27 mouse cellular contexts compared by ENCODE assay signal in genomic region chr3:153858350-153859001, GRCm38 (mm10). TPM values are rescaled to one million over a fixed set of nuclear protein-coding genes. Genes with fewer than 3 reads are reported as not detected.
DNase-seq lines count a peak whose midpoint lies in the region; ATAC-seq and TF ChIP-seq lines count a peak whose summit lies in the region.
"Had no signal": no experiment of that assay in that cellular context is flagged by ENCODE, and none has a peak within 500 bp of the region (broad histone marks: within the 10 kb centered on the region; RNA-seq: fewer than 3 reads in every experiment).

No protein-coding gene starts in this region.

- no peaks in the 10 kb centered on the region for H3K27me3 ChIP-seq in liver, embryonic 11.5 days (replicated peaks; ENCODE audit: control insufficient read depth, insufficient read depth, low read length)
- no peaks in the 10 kb centered on the region for H3K27me3 ChIP-seq in liver, postnatal 0 days (ENCODE audit: insufficient read depth, low read length)
- H3K27me3 ChIP-seq in CH12.LX (replicated peaks): no peaks in the 10 kb centered on the region
- H3K27me3 ChIP-seq in liver, embryonic 13.5 days: no peaks in the 10 kb centered on the region
- no peaks in the 10 kb centered on the region for H3K27me3 ChIP-seq in liver, embryonic 15.5 days
- H3K27me3 ChIP-seq in forebrain, embryonic 14.5 days (replicated peaks; ENCODE audit: control insufficient read depth, insufficient read depth, low read length): no peaks in the 10 kb centered on the region
- H3K27me3 ChIP-seq: embryonic facial prominence, embryonic 12.5 days; forebrain, embryonic 13.5 days had no signal

- intact Hi-C loops in gastrocnemius, postnatal 14 days (cut with DNase I; ENCODE audit: low total_unique reads): no loop called here

- TF ChIP-seq POLR2A in CH12.LX (IDR thresholded peaks at IDR 0.05; ENCODE audit: low read depth, low read length): no peak

- no peak for TF ChIP-seq EP300 in liver, postnatal 0 days (IDR thresholded peaks at IDR 0.05; ENCODE audit: low read depth)
- TF ChIP-seq EP300 in CH12.LX (IDR thresholded peaks at IDR 0.05; ENCODE audit: low read length): peak; percentile 18; the same call in 1 of the 2 replicates

- WGBS in liver, embryonic 11.5 days: 76% methylated on average over 10 of the region's 10 CpGs
- WGBS in liver, postnatal 0 days (ENCODE audit: insufficient replicate concordance): 74% methylated on average over 10 of the region's 10 CpGs
- WGBS in liver, embryonic 13.5 days (ENCODE audit: insufficient replicate concordance): 66% methylated on average over 10 of the region's 10 CpGs
- WGBS in liver, embryonic 15.5 days (ENCODE audit: insufficient replicate concordance): 63% methylated on average over 10 of the region's 10 CpGs
- 82% methylated on average over 10 of the region's 10 CpGs for WGBS in forebrain, embryonic 14.5 days

- H3K4me2 ChIP-seq in liver, embryonic 11.5 days: no peak overlapping the region
- H3K4me2 ChIP-seq in liver, postnatal 0 days (ENCODE audit: low read depth, low read length): no peak overlapping the region
- peak overlapping the region; percentile 38; the same call in 1 of the 2 replicates for H3K4me2 ChIP-seq in CH12.LX (ENCODE audit: insufficient read depth, low read depth, poor library complexity, severe bottlenecking)
- no peak overlapping the region for H3K4me2 ChIP-seq in liver, embryonic 13.5 days
- no peak overlapping the region for H3K4me2 ChIP-seq in liver, embryonic 15.5 days
- no peak overlapping the region for H3K4me2 ChIP-seq in forebrain, embryonic 14.5 days (ENCODE audit: low read length)
- H3K4me2 ChIP-seq: embryonic facial prominence, embryonic 12.5 days; forebrain, embryonic 13.5 days had no signal

- no peaks in the 10 kb centered on the region for H3K9me3 ChIP-seq in liver, embryonic 11.5 days (ENCODE audit: control insufficient read depth, low read length)
- no peaks in the 10 kb centered on the region for H3K9me3 ChIP-seq in liver, postnatal 0 days (ENCODE audit: low read length)
- H3K9me3 ChIP-seq in CH12.LX (replicated peaks; ENCODE audit: low read length): no peaks in the 10 kb centered on the region
- no peaks in the 10 kb centered on the region for H3K9me3 ChIP-seq in liver, embryonic 13.5 days (replicated peaks)
- no peaks in the 10 kb centered on the region for H3K9me3 ChIP-seq in liver, embryonic 15.5 days (replicated peaks)
- no peaks in the 10 kb centered on the region for H3K9me3 ChIP-seq in forebrain, embryonic 14.5 days (replicated peaks; ENCODE audit: control insufficient read depth, low read length)
- H3K9me3 ChIP-seq: embryonic facial prominence, embryonic 10.5 days; embryonic facial prominence, embryonic 12.5 days; forebrain, embryonic 13.5 days had no signal

- peak; percentile 65 for ATAC-seq in liver, embryonic 11.5 days (replicated peaks; ENCODE audit: low FRiP score)
- ATAC-seq in liver, postnatal 0 days: no peak
- peak; percentile 55 for ATAC-seq in liver, embryonic 13.5 days (ENCODE audit: low read depth)
- ATAC-seq in liver, embryonic 15.5 days (ENCODE audit: insufficient read depth): 0 out of 2 replicates have a peak, but pooled peaks have one; percentile 23
- ATAC-seq in forebrain, embryonic 14.5 days: no peak
- ATAC-seq: activated CD4-positive, CD25-positive, alpha-beta regulatory T cell, adult 4 months; CD4-positive, CD25-positive, alpha-beta regulatory T cell, adult 4 months; forebrain, embryonic 13.5 days; forebrain, embryonic 16.5 days; Patski had no signal

- in situ Hi-C loops in CH12.LX (cut with MboI; ENCODE audit: low pct_ligation_motif_present, low pct_unique_long_range_greater_than_20kb, low sequenced_read_pairs): no loop called here

- no peak overlapping the region for H3K4me3 ChIP-seq in liver, embryonic 11.5 days (ENCODE audit: low read depth, low read length)
- no peak overlapping the region for H3K4me3 ChIP-seq in liver, postnatal 0 days (ENCODE audit: low read depth, low read length)
- no peak overlapping the region for H3K4me3 ChIP-seq in CH12.LX (replicated peaks in 1 of 3; ENCODE audit: low read depth in 2 of 3, low read length in 2 of 3, poor library complexity in 1 of 3)
- no peak overlapping the region for H3K4me3 ChIP-seq in liver, embryonic 13.5 days (replicated peaks)
- H3K4me3 ChIP-seq in liver, embryonic 15.5 days (replicated peaks): no peak overlapping the region
- H3K4me3 ChIP-seq in forebrain, embryonic 14.5 days (ENCODE audit: low read depth, low read length): no peak overlapping the region
- H3K4me3 ChIP-seq: embryonic facial prominence, embryonic 10.5 days; embryonic facial prominence, embryonic 12.5 days; forebrain, embryonic 13.5 days had no signal

- H3K79me2 ChIP-seq in CH12.LX (replicated peaks; ENCODE audit: control insufficient read depth, extremely low read depth, insufficient read depth, poor library complexity, severe bottlenecking): no peaks in the 10 kb centered on the region

- no peak overlapping the region for H3K27ac ChIP-seq in liver, embryonic 11.5 days (ENCODE audit: low read depth, low read length)
- no peak overlapping the region for H3K27ac ChIP-seq in liver, postnatal 0 days (ENCODE audit: low read depth)
- H3K27ac ChIP-seq in CH12.LX (ENCODE audit: insufficient read depth, low read depth): no peak overlapping the region
- peak overlapping the region; percentile 47 for H3K27ac ChIP-seq in liver, embryonic 13.5 days
- peak overlapping the region; percentile 55; the same call in 1 of the 2 replicates for H3K27ac ChIP-seq in liver, embryonic 15.5 days (replicated peaks)
- no peak overlapping the region for H3K27ac ChIP-seq in forebrain, embryonic 14.5 days (ENCODE audit: low read depth, low read length)
- H3K27ac ChIP-seq: embryonic facial prominence, embryonic 10.5 days; embryonic facial prominence, embryonic 12.5 days; forebrain, embryonic 13.5 days had no signal

- dilution Hi-C loops in CH12.LX (cut with MboI; ENCODE audit: extremely low pct_ligation_motif_present, extremely low pct_unique_long_range_greater_than_20kb, low sequenced_read_pairs): no loop called here

- TF ChIP-seq CTCF in liver, postnatal 0 days (IDR thresholded peaks at IDR 0.05; ENCODE audit: low read depth): no peak
- no peak for TF ChIP-seq CTCF in CH12.LX (conservative IDR thresholded peaks at IDR 0.05 in 1 of 2, IDR thresholded peaks at IDR 0.05 in 1 of 2; ENCODE audit: low read depth in 2 of 2, low read length in 2 of 2)

- no peak for TF ChIP-seq RAD21 in CH12.LX (IDR thresholded peaks at IDR 0.05; ENCODE audit: low read depth, low read length)

- H3K4me1 ChIP-seq in liver, embryonic 11.5 days (replicated peaks; ENCODE audit: control insufficient read depth, insufficient read depth, low read length): peaks cover 5% of the 10 kb centered on the region
- no peaks in the 10 kb centered on the region for H3K4me1 ChIP-seq in liver, postnatal 0 days (ENCODE audit: insufficient read depth)
- H3K4me1 ChIP-seq in CH12.LX (ENCODE audit: control insufficient read depth in 1 of 2, insufficient read depth in 2 of 2): peaks cover 11 to 33% of the 10 kb centered on the region in 2 experiments
- H3K4me1 ChIP-seq in liver, embryonic 13.5 days (replicated peaks): peaks cover 46% of the 10 kb centered on the region
- peaks cover 47% of the 10 kb centered on the region for H3K4me1 ChIP-seq in liver, embryonic 15.5 days (replicated peaks)
- no peaks in the 10 kb centered on the region for H3K4me1 ChIP-seq in forebrain, embryonic 14.5 days (ENCODE audit: control insufficient read depth, insufficient read depth, low read length)
- H3K4me1 ChIP-seq: embryonic facial prominence, embryonic 10.5 days; embryonic facial prominence, embryonic 12.5 days; forebrain, embryonic 13.5 days had no signal

- no peak overlapping the region for H3K9ac ChIP-seq in liver, embryonic 11.5 days (ENCODE audit: low read depth, low read length)
- no peak overlapping the region for H3K9ac ChIP-seq in liver, postnatal 0 days (replicated peaks)
- no peak overlapping the region for H3K9ac ChIP-seq in CH12.LX (ENCODE audit: insufficient read depth, low read depth)
- no peak overlapping the region; the same call in 1 of the 2 replicates for H3K9ac ChIP-seq in liver, embryonic 13.5 days
- no peak overlapping the region for H3K9ac ChIP-seq in liver, embryonic 15.5 days
- no peak overlapping the region for H3K9ac ChIP-seq in forebrain, embryonic 14.5 days (ENCODE audit: low read length)
- H3K9ac ChIP-seq: embryonic facial prominence, embryonic 12.5 days; forebrain, embryonic 13.5 days had no signal

- DNase-seq in liver, embryonic 11.5 days (ENCODE audit: low spot score): no peak
- DNase-seq in liver, postnatal 0 days: no peak
- peak; percentile 85 for DNase-seq in CH12.LX (ENCODE audit: extremely low read depth)
- DNase-seq in liver, embryonic 13.5 days: no peak
- DNase-seq in testis, postnatal 14 days (ENCODE audit: low spot score): no peak
- no peak for DNase-seq in forebrain, embryonic 14.5 days (ENCODE audit: low spot score)
- DNase-seq in gastrocnemius, postnatal 14 days: no peak
- DNase-seq: adrenal gland, adult 8-10 months; adrenal gland, postnatal 14 days; adrenal gland, postnatal 36 days; B cell, adult 2 months; cerebellum, adult 11-12 months; cerebellum, adult 2 months; cerebellum, adult 9-10 months; cerebellum, postnatal 10 days; cerebellum, postnatal 25 days had no signal

- H3K36me3 ChIP-seq in liver, embryonic 11.5 days (ENCODE audit: control insufficient read depth, insufficient read depth, low read length): no peaks in the 10 kb centered on the region
- no peaks in the 10 kb centered on the region for H3K36me3 ChIP-seq in liver, postnatal 0 days (replicated peaks; ENCODE audit: insufficient read depth, low read length)
- no peaks in the 10 kb centered on the region for H3K36me3 ChIP-seq in CH12.LX (replicated peaks in 1 of 2; ENCODE audit: control insufficient read depth in 1 of 2, insufficient read depth in 1 of 2, low read length in 1 of 2)
- H3K36me3 ChIP-seq in liver, embryonic 13.5 days: no peaks in the 10 kb centered on the region
- H3K36me3 ChIP-seq in liver, embryonic 15.5 days (replicated peaks): no peaks in the 10 kb centered on the region
- H3K36me3 ChIP-seq in forebrain, embryonic 14.5 days (ENCODE audit: control insufficient read depth, insufficient read depth, low read length): no peaks in the 10 kb centered on the region
- H3K36me3 ChIP-seq: embryonic facial prominence, embryonic 10.5 days; embryonic facial prominence, embryonic 12.5 days had no signal

RNA-seq across cellular contexts. Expression of gene Asb17, which starts 14.5 kb away (rescaled TPM):
- 8.3 and 9.6 TPM in 2 replicates for polyA plus RNA-seq in liver, embryonic 11.5 days (2014; fragmentation: Nextera tagmentation; extraction: Ambion mirVana)
- 0.40 and 0.66 TPM in 2 replicates for polyA plus RNA-seq in liver, postnatal 0 days (2015; fragmentation: Nextera tagmentation; extraction: Ambion mirVana)
- total RNA-seq in CH12.LX (2012; rRNA removed): 0.13 TPM in 2 replicates
- not detected in 2 replicates for total RNA-seq in CH12.LX (2014; rRNA removed)
- polyA plus RNA-seq in CH12.LX (2012; ENCODE audit: insufficient read length, low read depth): 0.27 TPM in 1 of 2 replicates, not detected in the other
- 6.4 TPM in 2 replicates for polyA plus RNA-seq in liver, embryonic 13.5 days (2015; fragmentation: Nextera tagmentation; extraction: Ambion mirVana)
- 2.6 and 3.0 TPM in 2 replicates for polyA plus RNA-seq in liver, embryonic 15.5 days (2015; fragmentation: Nextera tagmentation; extraction: Ambion mirVana)
- polyA plus RNA-seq in forebrain, embryonic 14.5 days (2014; fragmentation: Nextera tagmentation; extraction: Ambion mirVana): not detected in 2 replicates
- not detected for total RNA-seq in gastrocnemius, postnatal 14 days (2021)
- total RNA-seq: adrenal gland, adult 18-20 months; adrenal gland, adult 8-10 months; adrenal gland, postnatal 14 days; adrenal gland, postnatal 36 days; ES-E14 had no signal
- polyA plus RNA-seq: CD4-positive, CD25-positive, alpha-beta regulatory T cell, adult 4 months; cerebellum, adult 2 months; cortical plate, adult 2 months; forebrain, embryonic 13.5 days; forebrain, embryonic 16.5 days had no signal

RNA-seq across cellular contexts. Expression of gene Msh4, which starts 47.5 kb away (rescaled TPM):
- 0.09 and 0.11 TPM in 2 replicates for polyA plus RNA-seq in liver, embryonic 11.5 days (2014; fragmentation: Nextera tagmentation; extraction: Ambion mirVana)
- not detected in 2 replicates for polyA plus RNA-seq in liver, postnatal 0 days (2015; fragmentation: Nextera tagmentation; extraction: Ambion mirVana)
- 0.42 and 0.67 TPM in 2 replicates for total RNA-seq in CH12.LX (2012; rRNA removed)
- 0.16 and 0.41 TPM in 2 replicates for total RNA-seq in CH12.LX (2014; rRNA removed)
- polyA plus RNA-seq in CH12.LX (2012; ENCODE audit: insufficient read length, low read depth): 0.14 and 0.34 TPM in 2 replicates
- polyA plus RNA-seq in liver, embryonic 13.5 days (2015; fragmentation: Nextera tagmentation; extraction: Ambion mirVana): 0.06 and 0.10 TPM in 2 replicates
- 0.03 TPM in 1 of 2 replicates, not detected in the other for polyA plus RNA-seq in liver, embryonic 15.5 days (2015; fragmentation: Nextera tagmentation; extraction: Ambion mirVana)
- polyA plus RNA-seq in forebrain, embryonic 14.5 days (2014; fragmentation: Nextera tagmentation; extraction: Ambion mirVana): 0.06 TPM in 1 of 2 replicates, not detected in the other
- total RNA-seq in gastrocnemius, postnatal 14 days (2021): under 1 TPM; 0.09 to 0.10 TPM
- total RNA-seq: adrenal gland, adult 18-20 months had no signal
- polyA plus RNA-seq: CD4-positive, CD25-positive, alpha-beta regulatory T cell, adult 4 months had no signal

RNA-seq across cellular contexts. Expression of gene Rabggtb, which starts 54.3 kb away (rescaled TPM):
- 86.9 and 95.9 TPM in 2 replicates for polyA plus RNA-seq in liver, embryonic 11.5 days (2014; fragmentation: Nextera tagmentation; extraction: Ambion mirVana)
- 28.7 and 31.8 TPM in 2 replicates for polyA plus RNA-seq in liver, postnatal 0 days (2015; fragmentation: Nextera tagmentation; extraction: Ambion mirVana)
- 223 and 255 TPM in 2 replicates for total RNA-seq in CH12.LX (2012; rRNA removed)
- 316 and 370 TPM in 2 replicates for total RNA-seq in CH12.LX (2014; rRNA removed)
- polyA plus RNA-seq in CH12.LX (2012; ENCODE audit: insufficient read length, low read depth): 243 and 256 TPM in 2 replicates
- 56.3 and 59.4 TPM in 2 replicates for polyA plus RNA-seq in liver, embryonic 13.5 days (2015; fragmentation: Nextera tagmentation; extraction: Ambion mirVana)
- polyA plus RNA-seq in liver, embryonic 15.5 days (2015; fragmentation: Nextera tagmentation; extraction: Ambion mirVana): 36.6 and 38.2 TPM in 2 replicates
- polyA plus RNA-seq in forebrain, embryonic 14.5 days (2014; fragmentation: Nextera tagmentation; extraction: Ambion mirVana): 49.1 and 55.4 TPM in 2 replicates
- total RNA-seq in gastrocnemius, postnatal 14 days (2021): 10 to 100 TPM; 65.8 to 72.5 TPM

Comparison
In these comparisons a context has a peak if more than half of its experiments do, and no peak if none do; other contexts are left out.
1. ATAC-seq: peak in liver, embryonic 11.5 days (single experiment), liver, embryonic 13.5 days (single experiment) and liver, embryonic 15.5 days (single experiment); none in liver, postnatal 0 days (single experiment) and forebrain, embryonic 14.5 days (single experiment).
2. H3K27ac ChIP-seq: peak in liver, embryonic 13.5 days (single experiment) and liver, embryonic 15.5 days (single experiment); none in liver, embryonic 11.5 days (single experiment), liver, postnatal 0 days (single experiment), CH12.LX (single experiment) and forebrain, embryonic 14.5 days (single experiment).